Mouse (Mus musculus) retina, adult 2 months (tissue): ENCODE measurements around the gene 1700021F05Rik.
A peak's percentile ranks its signal among the peaks of the same experiment; 100 is the strongest.

Experiments used
- DNase-seq: peaks from one replicate; pipeline ENCODE4 v3.0.0-alpha.2; 2012; ENCODE audit warnings: low read depth, low spot score

1700021F05Rik gene

GRCm38 (mm10) chr10:43483426-43483995, 57.3 kb downstream of the 1700021F05Rik start:
- no peak for DNase-seq

GRCm38 (mm10) chr10:43482021-43482420, 58.8 kb downstream of the 1700021F05Rik start:
- DNase-seq, result no peak

GRCm38 (mm10) chr10:43481179-43481578, 59.6 kb downstream of the 1700021F05Rik start:
- no peak for DNase-seq

GRCm38 (mm10) chr10:43480227-43480849, 60.5 kb downstream of the 1700021F05Rik start:
- no peak for DNase-seq

- peak; percentile 56 for DNase-seq
Measured at GRCm38 (mm10) chr10:43479436-43480157, 61.2 kb downstream of the 1700021F05Rik start.

- DNase-seq, result no peak
Measured at GRCm38 (mm10) chr10:43478751-43479435, 61.9 kb downstream of the 1700021F05Rik start, which contains the start of gene Bend3. Gene Bend3 (plus strand): TSS chr10:43478831.

DNA sequence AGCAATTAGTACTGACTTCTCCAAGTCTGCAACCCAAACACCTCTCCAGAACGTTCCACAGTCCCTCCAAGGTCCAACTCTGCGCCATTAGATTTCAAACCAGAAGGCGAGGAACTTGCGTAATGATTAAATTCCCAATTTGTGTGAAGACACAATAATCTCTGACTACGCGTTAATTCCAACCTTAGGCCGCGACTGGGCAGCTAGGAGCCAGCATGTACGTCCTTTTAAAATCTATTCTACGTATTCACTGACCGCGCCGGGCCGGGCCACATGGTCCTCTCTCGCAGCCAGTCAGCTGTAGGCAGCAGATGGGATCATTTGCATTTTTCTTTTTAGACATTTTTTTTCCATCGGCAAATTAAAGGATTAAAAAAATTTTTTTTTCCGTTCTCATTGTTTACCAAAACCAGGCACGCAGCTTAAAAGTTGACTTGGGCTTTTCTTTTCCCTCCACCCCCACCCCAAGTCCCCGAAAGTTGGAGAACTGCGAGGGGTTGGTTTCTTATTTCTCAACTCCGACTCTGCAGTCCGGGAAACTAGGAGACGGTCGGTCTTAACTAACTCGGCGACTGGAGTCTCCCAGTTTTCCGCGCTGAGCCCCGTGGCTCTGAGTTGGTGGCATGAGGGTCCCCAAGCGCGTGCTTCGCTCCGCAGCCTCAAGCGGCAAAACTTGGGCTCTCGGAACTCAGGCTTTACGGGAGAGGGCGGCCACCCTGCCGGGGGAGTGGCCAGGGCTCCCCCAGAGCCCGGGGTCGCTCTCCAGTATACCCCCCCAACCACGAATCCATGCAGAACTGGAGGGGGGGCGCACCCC, 62.7 kb downstream of the 1700021F05Rik start:
- DNase-seq, result no peak

DNA sequence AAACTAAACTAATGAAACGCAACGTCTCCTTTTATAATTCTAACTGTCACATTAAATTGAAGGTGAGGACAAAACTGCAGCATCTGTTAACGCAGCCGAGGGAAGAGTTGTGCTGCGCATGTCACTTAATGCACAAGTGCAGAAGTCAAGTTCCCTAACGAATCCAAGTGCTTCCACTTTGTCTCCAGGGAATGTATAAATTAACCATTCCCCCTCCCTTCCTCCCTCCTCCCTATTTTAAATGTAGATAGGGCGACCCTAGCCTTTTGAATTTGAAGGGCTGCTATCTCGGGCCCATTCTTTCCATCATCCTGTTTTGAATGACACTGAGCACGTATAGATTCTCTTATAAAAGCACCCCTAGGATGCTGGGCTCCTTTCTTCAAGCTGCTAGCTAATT, 63.3 kb downstream of the 1700021F05Rik start:
- DNase-seq, result no peak

GRCm38 (mm10) chr10:43475376-43475775, 65.4 kb downstream of the 1700021F05Rik start:
- DNase-seq, result no peak
